Mouse (Mus musculus) heart, embryonic 16.5 days (tissue): ENCODE results near the gene Dct. TPM values are rescaled to one million over a fixed set of nuclear protein-coding genes. Genes with fewer than 3 reads are reported as not detected.

ENCODE experiments used
- ATAC-seq: fragments of 200-750 bp; cut with Nextera tagmentation; replicated peaks from 2 replicates; pipeline ENCODE4 v1.8.0; 2017; ENCODE audit warnings: moderate number of reproducible peaks; ENCODE audit not compliant: insufficient read depth, low FRiP score; ENCODE audit errors: extremely low read depth
- H3K27ac ChIP-seq: fragments of 300-500 bp; sonication (generic); 2 replicates; pipeline ENCODE4 v1.5.1; 2014; ENCODE audit warnings: mild to moderate bottlenecking, low read length, control low read depth, moderate library complexity
- H3K27me3 ChIP-seq: fragments of 300-500 bp; sonication (generic); 2 replicates; pipeline ENCODE4 v1.6.1; 2014; ENCODE audit warnings: low read length, mixed read lengths; ENCODE audit not compliant: control insufficient read depth, insufficient read depth
- H3K36me3 ChIP-seq: fragments of 300-500 bp; sonication (generic); 2 replicates; pipeline ENCODE4 v1.6.1; 2014; ENCODE audit not compliant: control insufficient read depth, insufficient read depth
- H3K4me1 ChIP-seq: fragments of 300-500 bp; sonication (generic); 2 replicates; pipeline ENCODE4 v1.6.1; 2014; ENCODE audit warnings: low read length, mixed read lengths; ENCODE audit not compliant: control insufficient read depth, insufficient read depth
- H3K4me2 ChIP-seq: fragments of 300-500 bp; sonication (generic); 2 replicates; pipeline ENCODE4 v1.6.1; 2014; ENCODE audit warnings: low read depth, mild to moderate bottlenecking, control low read depth, low read length
- H3K4me3 ChIP-seq: fragments of 300-500 bp; sonication (generic); 2 replicates; pipeline ENCODE4 v1.5.1; 2014; ENCODE audit warnings: mild to moderate bottlenecking, control low read depth, low read length
- H3K9ac ChIP-seq: fragments of 300-500 bp; sonication (generic); 2 replicates; pipeline ENCODE4 v1.6.1; 2014; ENCODE audit warnings: low read length, control low read depth
- H3K9me3 ChIP-seq: fragments of 300-500 bp; sonication (generic); replicated peaks from 2 replicates; pipeline ENCODE4 v1.6.1; 2016; ENCODE audit warnings: low read length; ENCODE audit not compliant: control insufficient read depth
- WGBS: fragments of 180-500 bp; shearing (Covaris S2); extraction: QIAGEN DNeasy Blood & Tissue Kit; methylation state at CpG from one replicate; pipeline ENCODE4 v1.1.7; 2014; 5-methylcytosine and 5-hydroxymethylcytosine counted together
- polyA plus RNA-seq: library from polyadenylated mRNA; unstranded; fragments of >200 nt; fragmentation: Nextera tagmentation; extraction: Ambion mirVana; gene quantifications from 2 replicates; pipeline ENCODE4 v1.2.1, GENCODE M21; 2015

Gene Dct
- polyA plus RNA-seq, 1 experiment from 2014 or later, result 2.5 TPM

GRCm38 (mm10) chr14:117972576-117972975, 79.5 kb downstream of the Dct start:
- no peak overlapping the region for H3K4me2 ChIP-seq
- H3K4me1 ChIP-seq, result no peaks in the 10 kb centered on the region
- ATAC-seq, result no peak
- H3K4me3 ChIP-seq, result no peak overlapping the region
- H3K9me3 ChIP-seq, result no peaks in the 10 kb centered on the region
- no peak overlapping the region for H3K9ac ChIP-seq
- H3K27ac ChIP-seq, result no peak overlapping the region
- peaks cover 32% of the 10 kb centered on the region for H3K27me3 ChIP-seq
- H3K36me3 ChIP-seq, result no peaks in the 10 kb centered on the region
- 84% methylated on average over 5 of the region's 5 CpGs for WGBS

Other genes with a start within 250 kb of the Dct start
- gene Tgds, start 80.5 kb upstream of the Dct start, polyA plus RNA-seq, result 27.3 and 31.2 TPM in 2 replicates
- 39.3 and 41.5 TPM in 2 replicates for gene Gpr180, start 84.9 kb upstream of the Dct start, polyA plus RNA-seq
- gene Sox21, start 184.8 kb upstream of the Dct start, polyA plus RNA-seq, result 0.05 and 0.16 TPM in 2 replicates
- gene Gm9376, start 214.7 kb upstream of the Dct start, polyA plus RNA-seq, result not detected in 2 replicates